Mouse (Mus musculus) hindbrain, postnatal 0 days (tissue): ENCODE data around the gene Hcar2. TPM values are rescaled to one million over a fixed set of nuclear protein-coding genes. Genes with fewer than 3 reads are reported as not detected.

ENCODE experiments used
- ATAC-seq: fragments of 200-750 bp; cut with Nextera tagmentation; 2 replicates; pipeline ENCODE4 v1.8.0; 2017; ENCODE audit warnings: mild to moderate bottlenecking, moderate TSS enrichment, moderate library complexity
- DNase-seq: peaks from one replicate; pipeline ENCODE4 v3.0.0-alpha.2; 2015; ENCODE audit warnings: low spot score
- H3K27ac ChIP-seq: fragments of 300-500 bp; sonication (generic); 2 replicates; pipeline ENCODE4 v1.5.1; 2014; ENCODE audit warnings: mild to moderate bottlenecking
- H3K27me3 ChIP-seq: fragments of 300-500 bp; sonication (generic); 2 replicates; pipeline ENCODE4 v1.6.1; 2014; ENCODE audit warnings: low read length, mixed read lengths; ENCODE audit not compliant: insufficient read depth
- H3K36me3 ChIP-seq: fragments of 300-500 bp; sonication (generic); 2 replicates; pipeline ENCODE4 v1.6.1; 2014; ENCODE audit warnings: low read length, mixed read lengths; ENCODE audit not compliant: insufficient read depth
- H3K4me1 ChIP-seq: fragments of 300-500 bp; sonication (generic); 2 replicates; pipeline ENCODE4 v1.6.1; 2014; ENCODE audit warnings: antibody characterized with exemption, low read length, mixed read lengths; ENCODE audit not compliant: insufficient read depth
- H3K4me2 ChIP-seq: fragments of 300-500 bp; sonication (generic); 2 replicates; pipeline ENCODE4 v1.6.1; 2014; ENCODE audit warnings: low read depth, mild to moderate bottlenecking, low read length, moderate library complexity, mixed read lengths
- H3K4me3 ChIP-seq: fragments of 300-500 bp; sonication (generic); 2 replicates; pipeline ENCODE4 v1.5.1; 2014; ENCODE audit warnings: low read length
- H3K9ac ChIP-seq: fragments of 300-500 bp; sonication (generic); replicated peaks from 2 replicates; pipeline ENCODE4 v1.6.1; 2014; ENCODE audit warnings: mild to moderate bottlenecking, low read length, moderate library complexity, mixed read lengths
- H3K9me3 ChIP-seq: fragments of 300-500 bp; sonication (generic); 2 replicates; pipeline ENCODE4 v1.6.1; 2016; ENCODE audit warnings: low read length, mixed read lengths
- CTCF ChIP-seq: IDR thresholded peaks from 2 replicates; pipeline ENCODE4 v1.5.1; 2016; ENCODE audit warnings: antibody characterized with exemption, control low read depth, low read depth
- WGBS: fragments of 180-500 bp; shearing (Covaris S2); extraction: QIAGEN DNeasy Blood & Tissue Kit; methylation state at CpG from one replicate; pipeline ENCODE4 v1.1.7; 2014; 5-methylcytosine and 5-hydroxymethylcytosine counted together
- polyA plus RNA-seq: library from polyadenylated mRNA; unstranded; fragments of >200 nt; fragmentation: Nextera tagmentation; extraction: Ambion mirVana; gene quantifications from 2 replicates; pipeline ENCODE4 v1.2.1, GENCODE M21; 2015
- total RNA-seq: library from RNA; depleted of rRNA; stranded (reverse); fragments of >200 nt; gene quantifications from 2 replicates; pipeline ENCODE4 v1.2.3, GENCODE M21; 2014

Hcar2 gene
- total and polyA plus RNA-seq, 2 experiments from 2014 or later = not detected

DNA sequence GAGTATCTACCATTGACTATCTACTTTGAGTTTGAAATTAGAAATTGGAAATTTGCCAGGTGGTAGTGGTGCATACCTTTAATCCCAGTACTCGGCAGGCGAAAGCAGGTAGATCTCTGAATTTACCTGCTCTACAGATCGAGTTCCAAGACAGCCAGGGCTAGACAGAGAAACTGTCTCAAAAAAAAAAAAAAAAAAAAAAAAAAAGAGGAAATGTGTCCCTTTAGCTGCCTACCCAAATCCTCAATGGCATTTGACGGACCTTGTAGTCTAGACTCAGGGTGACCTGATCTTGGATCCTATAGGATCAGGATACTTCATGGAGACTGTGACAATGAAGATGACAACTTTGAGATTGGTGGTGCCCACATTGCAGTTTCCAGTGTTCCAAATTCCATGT lies 1.2 kb upstream of the Hcar2 start:
- Histone ChIP-seq H3K4me2 (no peak overlapping the region), H3K9me3 (no peaks in the 10 kb centered on the region), H3K9ac (no peak overlapping the region), H3K4me3 (no peak overlapping the region), H3K27me3 (no peaks in the 10 kb centered on the region), H3K4me1 (no peaks in the 10 kb centered on the region), H3K27ac (no peak overlapping the region), H3K36me3 (no peaks in the 10 kb centered on the region)
- TF ChIP-seq CTCF = no peak
- DNase-seq (no peak), ATAC-seq (no peak)
- WGBS = 92% methylated on average over 4 of the region's 4 CpGs

DNA sequence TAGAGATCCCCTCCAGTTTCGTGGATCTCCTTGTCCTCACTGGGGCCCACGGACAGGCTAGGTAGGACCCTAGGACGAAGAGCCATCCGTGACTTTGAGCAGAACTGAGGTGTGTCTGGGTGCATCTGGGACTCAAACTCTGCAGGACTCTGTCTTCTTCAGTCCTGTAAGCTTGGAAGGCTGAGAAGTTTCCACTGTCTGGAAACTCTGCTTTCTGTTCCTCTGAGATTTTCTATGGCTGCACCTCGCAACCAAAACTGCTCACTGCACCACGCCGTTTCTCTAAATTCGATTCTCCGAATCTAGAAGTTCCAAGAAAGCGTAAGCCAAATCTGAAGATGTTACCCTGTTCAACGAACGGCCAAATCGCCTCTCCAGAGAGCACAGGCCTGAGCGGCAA lies 1.4 kb downstream of the Hcar2 start:
- ATAC-seq = no peak
- TF ChIP-seq CTCF = no peak
- no peak for DNase-seq
- no peak overlapping the region for H3K4me3 ChIP-seq
- no peak overlapping the region for H3K27ac ChIP-seq
- H3K4me2 ChIP-seq = no peak overlapping the region
- H3K9ac ChIP-seq = no peak overlapping the region
- no peaks in the 10 kb centered on the region for H3K36me3 ChIP-seq
- no peaks in the 10 kb centered on the region for H3K27me3 ChIP-seq
- H3K4me1 ChIP-seq = no peaks in the 10 kb centered on the region
- WGBS = 92% methylated on average over 14 of the region's 14 CpGs
- H3K9me3 ChIP-seq = no peaks in the 10 kb centered on the region

DNA sequence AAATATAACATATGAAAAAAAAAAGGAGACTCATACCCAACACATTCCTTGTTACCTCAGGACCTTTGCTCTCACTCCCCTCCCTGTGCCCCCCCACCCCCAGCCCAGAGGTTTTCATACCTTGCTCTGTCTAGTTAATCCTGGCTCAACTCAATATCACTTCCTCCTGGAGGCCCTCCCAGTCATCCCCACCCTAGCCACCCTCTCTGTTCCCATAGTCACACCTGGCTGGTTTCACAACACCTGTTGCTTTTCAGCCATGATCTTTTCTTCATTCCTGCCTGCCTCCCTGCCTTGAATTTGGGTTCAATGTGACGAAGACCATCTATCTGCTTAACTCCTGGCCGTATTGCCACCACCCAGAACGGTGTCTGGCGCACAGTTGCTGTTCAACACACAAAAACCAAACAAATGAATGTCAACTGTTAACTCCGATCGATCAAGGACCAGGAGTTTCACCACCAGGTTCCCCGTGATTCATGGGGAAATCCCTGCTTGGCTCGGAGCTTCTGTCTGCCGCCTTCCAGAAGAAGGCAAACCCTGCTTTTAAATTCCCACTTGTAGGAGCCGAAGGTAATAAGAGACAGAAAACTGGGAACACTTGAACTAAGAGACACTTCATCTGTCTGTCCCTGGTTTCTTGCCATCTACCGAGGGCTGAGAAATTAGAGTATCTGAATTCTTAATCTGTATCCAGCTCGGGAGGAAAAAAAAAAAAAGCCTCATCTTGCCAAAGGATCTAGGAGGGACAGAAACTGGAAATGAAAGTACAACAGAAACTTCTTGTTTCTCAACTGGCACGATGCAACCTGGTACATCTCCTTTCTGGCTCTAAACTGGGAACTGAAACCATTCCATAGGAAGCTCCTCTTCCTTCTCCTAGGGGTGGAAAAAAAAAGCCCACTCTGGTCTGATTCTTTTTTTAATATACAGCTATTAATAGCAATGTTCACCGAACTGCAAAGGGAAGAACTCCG lies 2.6 kb downstream of the Hcar2 start:
- no peak for TF ChIP-seq CTCF

DNA sequence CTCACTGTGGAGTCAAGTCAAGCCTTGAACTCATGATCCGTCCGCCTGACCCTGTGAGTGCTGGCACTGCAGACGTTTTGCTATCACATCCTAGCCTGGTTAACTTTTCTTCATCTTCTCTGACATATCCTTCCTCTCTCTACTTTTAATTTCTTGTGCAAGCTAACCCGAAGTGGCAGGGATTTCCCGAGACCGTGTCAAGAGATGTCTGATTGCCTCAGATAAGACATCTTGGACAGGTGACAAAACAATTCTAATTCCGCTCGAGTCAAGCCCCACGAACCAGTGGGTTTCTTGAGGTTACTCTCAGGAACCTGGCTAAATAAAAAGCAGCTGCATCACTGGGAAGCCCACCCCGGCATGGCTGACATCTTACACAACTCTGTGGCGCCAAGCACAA lies 6.5 kb downstream of the Hcar2 start:
- Histone ChIP-seq H3K4me3 (no peak overlapping the region), H3K27me3 (no peaks in the 10 kb centered on the region), H3K4me1 (no peaks in the 10 kb centered on the region), H3K4me2 (no peak overlapping the region), H3K9me3 (no peaks in the 10 kb centered on the region), H3K9ac (no peak overlapping the region), H3K36me3 (no peaks in the 10 kb centered on the region), H3K27ac (no peak overlapping the region)
- ATAC-seq = no peak
- TF ChIP-seq CTCF = no peak
- DNase-seq = no peak
- 86% methylated on average over 11 of the region's 11 CpGs for WGBS

More for the DNA sequence above, 2.6 kb downstream of the Hcar2 start:
- H3K36me3 ChIP-seq = no peaks in the 10 kb centered on the region
- WGBS = 76% methylated on average over 15 of the region's 15 CpGs
- H3K9me3 ChIP-seq = no peaks in the 10 kb centered on the region
- H3K27ac ChIP-seq = no peak overlapping the region
- DNase-seq (no peak), ATAC-seq (no peak)
- H3K4me1 ChIP-seq = no peaks in the 10 kb centered on the region
- no peaks in the 10 kb centered on the region for H3K27me3 ChIP-seq
- no peak overlapping the region for H3K9ac ChIP-seq
- H3K4me2 ChIP-seq = no peak overlapping the region
- H3K4me3 ChIP-seq = no peak overlapping the region

DNA sequence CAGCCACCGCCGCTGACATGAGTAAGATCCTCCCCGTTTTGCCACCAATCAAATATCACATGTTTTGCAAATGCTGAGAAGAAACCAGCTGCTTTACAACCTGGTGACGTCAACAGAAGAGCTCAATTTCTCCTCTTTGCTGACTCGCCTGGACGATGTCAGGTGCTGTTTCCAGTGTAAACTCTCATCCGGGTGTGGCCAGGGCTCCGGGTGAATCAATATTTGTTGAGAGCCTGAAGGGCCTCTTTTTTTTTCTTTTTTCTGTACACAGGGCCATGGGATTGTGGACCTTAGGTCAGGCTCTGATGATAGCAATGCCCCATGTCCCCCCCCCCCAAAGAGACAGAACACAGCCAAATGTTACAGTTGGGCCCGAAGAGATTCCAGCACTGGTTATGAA lies 10.8 kb downstream of the Hcar2 start:
- 91% methylated on average over 9 of the region's 9 CpGs for WGBS
- no peak overlapping the region for H3K4me3 ChIP-seq
- H3K4me2 ChIP-seq = no peak overlapping the region
- no peak overlapping the region for H3K27ac ChIP-seq
- H3K9ac ChIP-seq = no peak overlapping the region
- no peaks in the 10 kb centered on the region for H3K27me3 ChIP-seq
- no peaks in the 10 kb centered on the region for H3K36me3 ChIP-seq
- DNase-seq (no peak), ATAC-seq (no peak)
- H3K4me1 ChIP-seq = no peaks in the 10 kb centered on the region
- no peak for TF ChIP-seq CTCF
- no peaks in the 10 kb centered on the region for H3K9me3 ChIP-seq

DNA sequence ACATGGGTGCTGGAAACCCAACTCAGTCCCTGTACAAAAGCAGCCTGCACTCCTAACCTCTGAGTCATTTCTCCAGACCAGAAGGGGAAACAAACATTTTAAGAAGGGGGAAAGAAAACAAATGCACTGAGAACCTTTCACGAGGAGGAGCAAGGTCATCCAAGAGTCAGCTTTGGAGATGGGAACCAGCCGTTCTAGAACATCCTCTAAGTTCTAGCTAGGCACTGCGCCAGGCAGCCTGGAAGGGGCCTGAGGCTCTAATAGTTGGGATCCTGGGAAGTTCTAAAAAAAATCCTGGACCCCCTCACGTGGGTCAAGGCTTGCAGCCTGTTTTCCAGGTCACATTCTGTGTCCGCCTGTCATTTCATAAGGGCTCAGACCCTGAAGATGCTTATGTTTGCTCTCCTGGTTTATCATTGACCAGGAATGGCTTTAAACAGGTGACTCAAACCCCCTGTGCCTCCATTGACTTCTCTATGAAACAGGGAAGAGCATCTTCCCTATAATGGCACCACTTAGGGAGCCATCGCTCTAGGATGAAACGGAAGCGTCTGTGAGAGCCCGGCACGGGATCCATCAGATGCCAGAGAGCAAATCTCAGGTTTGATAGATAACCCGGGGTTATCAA lies 11.3 kb downstream of the Hcar2 start:
- ATAC-seq = no peak

More for the DNA sequence above, 11.3 kb downstream of the Hcar2 start:
- no peak overlapping the region for H3K27ac ChIP-seq
- H3K4me1 ChIP-seq = no peaks in the 10 kb centered on the region
- H3K27me3 ChIP-seq = no peaks in the 10 kb centered on the region
- H3K4me3 ChIP-seq = no peak overlapping the region
- H3K4me2 ChIP-seq = no peak overlapping the region
- no peaks in the 10 kb centered on the region for H3K9me3 ChIP-seq
- H3K9ac ChIP-seq = no peak overlapping the region
- DNase-seq = no peak
- WGBS = 87% methylated on average over 11 of the region's 11 CpGs
- H3K36me3 ChIP-seq = no peaks in the 10 kb centered on the region
- no peak for TF ChIP-seq CTCF
